Mouse (Mus musculus): ENCODE measurements at regions not wholly inside any gene's neighbourhood (a gene's known extent, or its start where the extent isn't known, plus 50 kb on each side); places are given as distances from the start of the nearest gene placed in this dataset.

- H3K27ac ChIP-seq (ENCODE audit: poor library complexity, severe bottlenecking): no peak overlapping the region
- ATAC-seq (ENCODE audit: insufficient number of reproducible peaks, low FRiP score): no peak
- H3K9ac ChIP-seq: no peak overlapping the region
- no peak overlapping the region for H3K4me2 ChIP-seq
- H3K36me3 ChIP-seq: no peaks in the 10 kb centered on the region
- peaks cover 5% of the 10 kb centered on the region for H3K9me3 ChIP-seq (replicated peaks)
- no peaks in the 10 kb centered on the region for H3K27me3 ChIP-seq (replicated peaks)
- H3K4me3 ChIP-seq: no peak overlapping the region
- H3K4me1 ChIP-seq (replicated peaks): no peaks in the 10 kb centered on the region
- WGBS: 81% methylated on average over 11 of the region's 11 CpGs
These were observed 240.6 kb upstream of the Smlr1 start for GRCm38 (mm10) chr10:25776697-25777096.

DNA sequence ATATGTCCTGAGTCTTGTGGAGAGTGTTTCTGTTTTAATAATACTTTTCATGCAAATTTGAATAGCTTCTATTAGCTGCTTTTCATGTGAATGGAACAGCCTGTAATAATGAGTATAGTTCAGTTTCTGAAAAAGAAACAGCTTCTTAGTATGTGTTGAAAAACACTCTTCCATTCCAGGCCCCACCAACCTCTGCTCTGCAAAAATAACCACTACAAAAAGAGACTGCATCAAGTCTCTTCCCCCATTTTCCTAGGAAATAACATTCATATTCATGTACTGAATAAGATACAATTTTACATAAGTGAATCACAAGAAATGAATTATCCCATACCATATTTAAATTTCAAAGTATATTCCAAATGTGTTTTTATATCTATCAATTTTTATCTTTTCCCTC is 234.0 kb upstream of the Smlr1 start:
- Histone ChIP-seq H3K4me1 (replicated peaks) (no peaks in the 10 kb centered on the region), H3K27ac (ENCODE audit: poor library complexity, severe bottlenecking) (no peak overlapping the region), H3K4me2 (no peak overlapping the region), H3K9me3 (replicated peaks) (no peaks in the 10 kb centered on the region), H3K4me3 (no peak overlapping the region), H3K9ac (no peak overlapping the region), H3K27me3 (replicated peaks) (no peaks in the 10 kb centered on the region), H3K36me3 (no peaks in the 10 kb centered on the region)
- ATAC-seq (ENCODE audit: insufficient number of reproducible peaks, low FRiP score): no peak

DNA sequence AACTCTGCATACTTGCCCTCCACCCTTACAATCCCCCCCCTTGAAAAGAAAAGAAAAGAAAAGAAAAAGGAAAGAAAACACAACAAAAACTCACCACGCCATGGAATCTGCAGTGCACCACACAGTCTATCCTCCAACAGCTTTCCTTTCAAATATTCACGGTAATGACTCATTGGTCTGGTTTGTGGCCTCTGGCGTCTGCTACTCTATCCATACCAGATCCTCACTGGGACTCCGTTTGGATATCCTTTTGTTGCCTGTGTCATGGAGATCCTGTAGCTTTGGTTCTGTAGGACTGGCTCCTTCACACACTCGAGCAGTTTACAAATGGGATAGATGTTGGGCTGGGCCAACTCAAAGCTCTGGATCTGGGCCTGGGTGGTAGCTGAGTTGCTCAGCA is 232.4 kb upstream of the Smlr1 start:
- no peaks in the 10 kb centered on the region for H3K9me3 ChIP-seq (replicated peaks)
- WGBS: 76% methylated on average over 5 of the region's 5 CpGs
- H3K4me3 ChIP-seq: no peak overlapping the region
- no peak overlapping the region for H3K4me2 ChIP-seq
- no peaks in the 10 kb centered on the region for H3K36me3 ChIP-seq
- H3K9ac ChIP-seq: no peak overlapping the region
- H3K4me1 ChIP-seq (replicated peaks): no peaks in the 10 kb centered on the region
- no peaks in the 10 kb centered on the region for H3K27me3 ChIP-seq (replicated peaks)
- H3K27ac ChIP-seq (ENCODE audit: poor library complexity, severe bottlenecking): no peak overlapping the region
- ATAC-seq (ENCODE audit: insufficient number of reproducible peaks, low FRiP score): no peak

GRCm38 (mm10) chr10:25754300-25754699 is 218.2 kb upstream of the Smlr1 start:
- no peak overlapping the region for H3K4me2 ChIP-seq
- no peak for ATAC-seq (ENCODE audit: insufficient number of reproducible peaks, low FRiP score)
- no peaks in the 10 kb centered on the region for H3K9me3 ChIP-seq (replicated peaks)
- H3K27me3 ChIP-seq (replicated peaks): no peaks in the 10 kb centered on the region
- H3K4me3 ChIP-seq: no peak overlapping the region
- no peak overlapping the region for H3K9ac ChIP-seq
- WGBS: 66% methylated on average over 3 of the region's 3 CpGs
- no peak overlapping the region for H3K27ac ChIP-seq (ENCODE audit: poor library complexity, severe bottlenecking)
- H3K36me3 ChIP-seq: no peaks in the 10 kb centered on the region
- no peaks in the 10 kb centered on the region for H3K4me1 ChIP-seq (replicated peaks)

GRCm38 (mm10) chr10:25742678-25743077 is 206.6 kb upstream of the Smlr1 start:
- no peak overlapping the region for H3K9ac ChIP-seq
- 0 out of 2 replicates have a peak, but pooled peaks cover 3% of the 10 kb centered on the region for H3K9me3 ChIP-seq (replicated peaks)
- H3K27ac ChIP-seq (ENCODE audit: poor library complexity, severe bottlenecking): no peak overlapping the region
- no peaks in the 10 kb centered on the region for H3K36me3 ChIP-seq
- no peaks in the 10 kb centered on the region for H3K4me1 ChIP-seq (replicated peaks)
- 81% methylated on average over 3 of the region's 3 CpGs for WGBS
- H3K4me3 ChIP-seq: no peak overlapping the region
- no peak for ATAC-seq (ENCODE audit: insufficient number of reproducible peaks, low FRiP score)
- no peaks in the 10 kb centered on the region for H3K27me3 ChIP-seq (replicated peaks)
- H3K4me2 ChIP-seq: no peak overlapping the region

- no peak for ATAC-seq (ENCODE audit: insufficient number of reproducible peaks, low FRiP score)
- no peak overlapping the region for H3K27ac ChIP-seq (ENCODE audit: poor library complexity, severe bottlenecking)
- H3K4me2 ChIP-seq: no peak overlapping the region
- H3K9me3 ChIP-seq (replicated peaks): 0 out of 2 replicates have a peak, but pooled peaks cover 3% of the 10 kb centered on the region
- no peak overlapping the region for H3K4me3 ChIP-seq
- H3K4me1 ChIP-seq (replicated peaks): no peaks in the 10 kb centered on the region
- no peaks in the 10 kb centered on the region for H3K27me3 ChIP-seq (replicated peaks)
- H3K9ac ChIP-seq: no peak overlapping the region
- 68% methylated on average over 2 of the region's 2 CpGs for WGBS
- no peaks in the 10 kb centered on the region for H3K36me3 ChIP-seq
These were observed 204.9 kb upstream of the Smlr1 start for GRCm38 (mm10) chr10:25740956-25741355.

DNA sequence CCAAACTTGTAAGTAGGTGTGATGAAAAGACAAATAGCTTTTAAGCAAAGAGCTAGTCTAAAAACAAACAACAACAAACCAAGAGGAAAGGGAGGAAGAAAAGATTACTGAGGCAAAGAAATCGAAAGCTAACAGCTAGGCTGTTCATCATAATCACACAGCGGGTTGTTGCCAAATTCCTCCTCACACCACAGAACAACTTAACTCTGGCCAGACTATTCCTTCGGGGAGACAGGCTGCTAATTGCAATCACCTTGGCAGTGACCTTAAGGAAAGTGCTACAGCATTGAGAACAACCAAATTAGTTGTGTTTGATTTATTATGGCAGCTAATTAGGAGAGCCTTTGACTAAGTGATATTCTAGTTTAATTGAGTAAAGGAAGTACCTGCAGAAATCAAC is 194.4 kb upstream of the Smlr1 start:
- no peak for ATAC-seq (ENCODE audit: insufficient number of reproducible peaks, low FRiP score)
- no peak overlapping the region for H3K27ac ChIP-seq (ENCODE audit: poor library complexity, severe bottlenecking)
- H3K9ac ChIP-seq: no peak overlapping the region
- H3K4me2 ChIP-seq: no peak overlapping the region
- H3K9me3 ChIP-seq (replicated peaks): 0 out of 2 replicates have a peak, but pooled peaks cover 7% of the 10 kb centered on the region
- H3K4me1 ChIP-seq (replicated peaks): no peaks in the 10 kb centered on the region
- no peaks in the 10 kb centered on the region for H3K36me3 ChIP-seq
- 39% methylated on average over 3 of the region's 3 CpGs for WGBS
- no peaks in the 10 kb centered on the region for H3K27me3 ChIP-seq (replicated peaks)
- H3K4me3 ChIP-seq: no peak overlapping the region

DNA sequence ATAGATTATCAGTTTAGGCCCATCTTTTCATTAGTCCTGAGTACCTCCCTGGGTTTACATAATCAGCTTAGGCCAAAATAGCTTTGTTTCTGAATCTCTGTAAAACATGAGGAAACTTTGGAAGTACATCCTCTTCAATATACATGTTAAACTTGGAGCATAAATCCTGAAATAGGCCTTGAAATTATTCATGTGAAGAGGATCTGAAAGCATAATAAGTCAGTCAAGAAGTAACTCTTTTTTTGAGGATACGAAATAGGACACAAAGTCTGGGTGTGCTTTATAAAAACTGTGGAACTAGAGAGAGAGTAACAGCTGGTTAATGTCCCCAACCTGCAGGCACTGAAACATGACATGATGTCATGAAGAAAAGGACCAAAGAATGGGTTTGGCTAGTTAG is 187.9 kb upstream of the Smlr1 start:
- no peak overlapping the region for H3K9ac ChIP-seq
- no peak overlapping the region for H3K4me2 ChIP-seq
- no peaks in the 10 kb centered on the region for H3K36me3 ChIP-seq
- no peaks in the 10 kb centered on the region for H3K4me1 ChIP-seq (replicated peaks)
- H3K27me3 ChIP-seq (replicated peaks): no peaks in the 10 kb centered on the region
- H3K9me3 ChIP-seq (replicated peaks): no peaks in the 10 kb centered on the region
- WGBS: 78% methylated on average over 1 of the region's 1 CpGs
- H3K27ac ChIP-seq (ENCODE audit: poor library complexity, severe bottlenecking): no peak overlapping the region
- H3K4me3 ChIP-seq: no peak overlapping the region
- no peak for ATAC-seq (ENCODE audit: insufficient number of reproducible peaks, low FRiP score)

DNA sequence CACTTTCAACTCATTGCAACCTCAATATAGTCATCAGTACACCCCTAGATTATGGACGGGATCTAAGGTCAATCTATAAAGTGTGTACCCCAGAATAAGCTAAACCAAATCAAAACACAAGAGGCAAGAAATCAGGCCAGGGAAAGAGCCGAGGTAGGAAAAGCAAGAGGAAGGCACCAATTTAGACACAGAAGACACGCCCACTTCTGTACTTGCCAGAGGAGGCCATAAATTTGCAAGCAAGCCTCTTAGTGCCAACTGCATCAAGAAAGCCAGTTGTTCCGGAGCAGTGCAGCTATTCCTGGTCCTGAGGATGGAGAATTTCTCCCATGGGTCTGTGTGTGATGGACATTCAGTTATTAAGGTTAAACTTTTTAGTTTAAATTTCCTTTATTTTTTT is 179.7 kb upstream of the Smlr1 start:
- 77% methylated on average over 4 of the region's 4 CpGs for WGBS
- Histone ChIP-seq H3K27me3 (replicated peaks) (no peaks in the 10 kb centered on the region), H3K4me1 (replicated peaks) (no peaks in the 10 kb centered on the region), H3K27ac (ENCODE audit: poor library complexity, severe bottlenecking) (no peak overlapping the region), H3K9ac (no peak overlapping the region), H3K36me3 (no peaks in the 10 kb centered on the region), H3K9me3 (replicated peaks) (no peaks in the 10 kb centered on the region), H3K4me2 (no peak overlapping the region), H3K4me3 (no peak overlapping the region)
- ATAC-seq (ENCODE audit: insufficient number of reproducible peaks, low FRiP score): no peak

DNA sequence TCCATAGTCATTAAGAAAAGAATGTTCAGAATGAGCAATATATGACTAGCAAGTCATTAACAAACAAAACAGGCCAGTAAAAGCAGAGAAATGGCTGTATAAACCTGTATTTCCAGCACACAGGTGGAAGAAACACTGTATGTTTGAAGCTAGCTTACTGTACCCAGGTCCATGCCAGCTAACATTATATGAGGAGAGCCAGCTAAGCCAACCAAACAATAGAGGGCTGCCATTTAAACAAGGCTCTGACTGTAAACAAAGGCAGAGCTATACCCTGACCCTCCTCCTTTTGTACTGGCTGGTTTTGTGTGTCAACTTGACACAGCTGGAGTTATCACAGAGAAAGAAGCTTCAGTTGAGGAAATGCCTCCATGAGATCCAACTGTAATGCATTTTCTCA is 178.6 kb upstream of the Smlr1 start:
- H3K27ac ChIP-seq (ENCODE audit: poor library complexity, severe bottlenecking): no peak overlapping the region
- no peaks in the 10 kb centered on the region for H3K9me3 ChIP-seq (replicated peaks)

GRCm38 (mm10) chr10:25714041-25714440 is 178.0 kb upstream of the Smlr1 start:
- 60% methylated on average over 12 of the region's 12 CpGs for WGBS
- Histone ChIP-seq H3K36me3 (no peaks in the 10 kb centered on the region), H3K4me3 (no peak overlapping the region), H3K4me1 (replicated peaks) (no peaks in the 10 kb centered on the region), H3K27ac (ENCODE audit: poor library complexity, severe bottlenecking) (no peak overlapping the region), H3K9me3 (replicated peaks) (no peaks in the 10 kb centered on the region), H3K9ac (no peak overlapping the region), H3K4me2 (no peak overlapping the region), H3K27me3 (replicated peaks) (no peaks in the 10 kb centered on the region)
- ATAC-seq (ENCODE audit: insufficient number of reproducible peaks, low FRiP score): no peak

More for the DNA sequence above, 178.6 kb upstream of the Smlr1 start:
- Histone ChIP-seq H3K4me3 (no peak overlapping the region), H3K4me1 (replicated peaks) (no peaks in the 10 kb centered on the region), H3K9ac (no peak overlapping the region), H3K4me2 (no peak overlapping the region), H3K27me3 (replicated peaks) (no peaks in the 10 kb centered on the region), H3K36me3 (no peaks in the 10 kb centered on the region)
- no peak for ATAC-seq (ENCODE audit: insufficient number of reproducible peaks, low FRiP score)

DNA sequence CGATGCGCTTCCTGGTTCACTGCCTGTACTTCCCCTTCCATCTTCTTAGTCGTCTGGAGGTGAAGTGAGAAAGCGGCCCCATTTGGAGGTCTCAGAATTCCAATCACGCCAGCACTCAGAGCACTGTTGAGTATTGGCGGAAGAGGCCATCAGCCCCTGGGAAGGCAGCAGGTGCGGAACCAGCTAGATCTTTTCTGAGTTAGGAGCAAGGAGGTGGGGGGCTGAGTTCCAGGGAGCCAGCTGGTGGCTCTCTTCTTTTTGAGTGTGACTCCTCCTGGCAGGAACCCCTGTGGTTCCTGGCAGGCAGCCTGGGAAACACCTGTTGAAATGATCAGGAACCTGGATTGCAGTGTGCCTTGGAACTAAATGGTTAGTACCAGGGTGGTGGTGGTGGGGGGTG is 171.9 kb upstream of the Smlr1 start:
- 41% methylated on average over 7 of the region's 7 CpGs for WGBS
- H3K9me3 ChIP-seq (replicated peaks): no peaks in the 10 kb centered on the region
- ATAC-seq (ENCODE audit: insufficient number of reproducible peaks, low FRiP score): no peak
- H3K27ac ChIP-seq (ENCODE audit: poor library complexity, severe bottlenecking): no peak overlapping the region
- H3K4me3 ChIP-seq: no peak overlapping the region
- no peaks in the 10 kb centered on the region for H3K27me3 ChIP-seq (replicated peaks)
- H3K36me3 ChIP-seq: no peaks in the 10 kb centered on the region
- no peaks in the 10 kb centered on the region for H3K4me1 ChIP-seq (replicated peaks)
- H3K4me2 ChIP-seq: no peak overlapping the region
- no peak overlapping the region for H3K9ac ChIP-seq

Measured in heart, embryonic 12.5 days (tissue).